Mouse (Mus musculus): ENCODE data around the gene Prelp. TPM values are rescaled to one million over a fixed set of nuclear protein-coding genes. Genes with fewer than 3 reads are reported as not detected.
A peak's percentile ranks its signal among the peaks of the same experiment; 100 is the strongest.
"Not testable (repeated sequence)": the region's sequence is repeated elsewhere in the genome, so short reads cannot be mapped to it uniquely, and the experiment has no call there.

Gene Prelp
- total RNA-seq (2021) = 10 to 100 TPM; 13.8 to 18.0 TPM
- long read RNA-seq, experiment 1, transcript Prelp-201 (3 exons, 3,615 nt) = major isoform, 27 of 30 reads
- long read RNA-seq, experiment 1, partial matches to known transcripts = 3 of 30 reads
- long read RNA-seq, experiment 1, other reads (novel, unspliced or antisense) = 0 of 30 reads
- long read RNA-seq, experiment 2, transcript Prelp-201 (3 exons, 3,615 nt) = major isoform, 24 of 30 reads
- long read RNA-seq, experiment 2, partial matches to known transcripts = 1 of 30 reads
- long read RNA-seq, experiment 2, other reads (novel, unspliced or antisense) = 5 of 30 reads

GRCm38 (mm10) chr1:133921304-133921751 lies at the start of gene Prelp:
TSS of gene Prelp (minus strand) at chr1:133921414.
- H3K27ac ChIP-seq = peak within 1 kb of the TSS; percentile 68
- DNase-seq (ENCODE audit: low spot score in 2 of 2) = no peak
- H3K4me3 ChIP-seq = peak within 1 kb of the TSS; percentile 43
- TF ChIP-seq CTCF (conservative IDR thresholded peaks at IDR 0.05) = no peak

DNA sequence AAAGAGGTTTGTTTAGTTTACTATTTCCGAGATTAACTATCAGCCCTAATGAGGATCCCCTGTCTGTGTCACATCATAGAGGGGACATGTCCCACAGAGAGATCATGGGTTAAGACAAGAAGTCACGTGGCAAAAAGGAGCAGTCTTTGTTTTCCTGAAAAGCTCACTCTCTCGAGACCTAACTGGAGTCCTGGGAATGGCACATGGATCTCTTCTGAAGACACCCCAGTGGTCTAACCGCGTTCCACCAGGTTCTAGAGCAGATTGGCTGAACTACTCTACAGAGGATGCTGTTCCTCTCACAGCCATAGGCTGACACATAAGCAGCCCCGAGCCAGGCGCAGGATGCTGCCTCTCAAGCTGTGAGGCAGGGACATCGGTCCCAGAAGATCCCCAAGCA lies 48.2 kb upstream of the Prelp start:
- Histone ChIP-seq H3K27ac (no peak overlapping the region), H3K4me3 (no peak overlapping the region)
- no peak for DNase-seq (ENCODE audit: low spot score in 2 of 2)
- no peak for TF ChIP-seq CTCF (conservative IDR thresholded peaks at IDR 0.05)

DNA sequence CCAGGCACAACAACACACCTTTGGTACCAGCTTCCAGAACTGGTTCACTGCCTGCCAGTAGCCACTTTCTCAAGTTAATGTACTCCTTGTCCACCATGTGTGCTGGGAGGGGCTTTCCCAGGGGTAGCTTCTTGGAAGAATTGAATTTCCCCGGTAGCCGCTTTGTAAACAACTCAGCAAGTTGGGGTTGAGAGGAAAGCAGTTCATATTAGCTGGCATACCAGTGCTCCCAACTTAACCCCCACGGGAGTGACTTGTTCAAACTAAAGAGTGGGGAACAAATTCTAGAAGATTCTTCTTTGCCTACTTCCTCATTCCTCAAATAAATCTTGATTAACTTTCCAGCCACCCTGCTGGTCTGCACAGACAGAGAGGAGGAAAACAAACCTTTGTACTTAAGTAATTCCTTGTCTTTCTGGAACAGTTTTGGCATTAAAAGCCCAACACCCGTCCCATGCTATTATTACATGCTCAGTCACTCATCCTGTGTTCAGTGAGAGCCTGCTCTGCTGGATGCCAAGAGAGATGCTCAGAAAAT lies 47.6 kb upstream of the Prelp start:
- DNase-seq (ENCODE audit: low spot score in 2 of 2) = no peak
- Histone ChIP-seq H3K4me3 (no peak overlapping the region), H3K27ac (no peak overlapping the region)
- TF ChIP-seq CTCF (conservative IDR thresholded peaks at IDR 0.05) = no peak

- no peak for TF ChIP-seq CTCF (conservative IDR thresholded peaks at IDR 0.05)
- Histone ChIP-seq H3K4me3 (no peak overlapping the region), H3K27ac (no peak overlapping the region)
- DNase-seq (ENCODE audit: low spot score in 2 of 2) = no peak
Observed at GRCm38 (mm10) chr1:133967481-133968017, 46.3 kb upstream of the Prelp start.

DNA sequence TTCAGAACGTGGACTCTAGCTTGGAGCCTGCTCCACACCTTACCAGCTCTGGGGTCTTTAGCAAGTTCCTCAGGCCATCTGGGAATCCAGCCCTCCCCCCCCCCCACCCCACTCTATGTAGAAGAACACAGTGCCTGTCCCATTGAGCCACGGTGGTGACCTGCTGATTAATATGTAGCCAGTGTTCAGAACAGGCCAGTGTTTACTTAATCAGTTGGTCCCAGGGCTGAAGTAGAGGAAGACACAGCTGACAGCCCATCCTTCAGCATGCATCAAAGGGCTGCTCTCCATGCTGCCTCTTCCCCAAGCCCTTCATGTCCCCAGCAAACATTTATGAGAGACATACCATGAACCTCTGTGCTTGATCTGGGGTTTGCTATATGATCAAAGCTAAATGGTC lies 44.8 kb upstream of the Prelp start:
- Histone ChIP-seq H3K4me3 (no peak overlapping the region), H3K27ac (no peak overlapping the region)
- no peak for DNase-seq (ENCODE audit: low spot score in 2 of 2)
- TF ChIP-seq CTCF (conservative IDR thresholded peaks at IDR 0.05) = no peak

DNA sequence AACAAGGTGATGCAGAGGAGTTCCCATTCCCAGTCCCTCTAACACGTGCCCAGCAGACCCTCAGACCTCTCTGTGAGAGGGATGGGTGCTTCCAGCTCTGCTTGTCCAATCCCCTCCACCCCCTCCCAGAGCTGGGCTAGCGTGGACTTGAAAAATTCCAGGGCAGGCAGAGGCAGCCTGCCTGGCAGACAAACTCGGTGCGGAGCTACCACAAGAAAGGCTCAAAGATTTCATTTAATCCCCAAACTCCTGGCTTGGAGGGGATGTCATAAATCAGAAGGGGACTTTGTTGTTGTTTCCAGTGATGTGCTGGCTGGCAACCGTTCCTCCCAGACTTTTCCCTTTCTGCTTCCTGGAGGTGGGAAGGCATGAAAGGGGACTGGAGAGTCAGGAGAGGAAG lies 44.1 kb upstream of the Prelp start:
- Histone ChIP-seq H3K4me3 (no peak overlapping the region), H3K27ac (no peak overlapping the region)
- no peak for DNase-seq (ENCODE audit: low spot score in 2 of 2)
- TF ChIP-seq CTCF (conservative IDR thresholded peaks at IDR 0.05) = no peak

DNA sequence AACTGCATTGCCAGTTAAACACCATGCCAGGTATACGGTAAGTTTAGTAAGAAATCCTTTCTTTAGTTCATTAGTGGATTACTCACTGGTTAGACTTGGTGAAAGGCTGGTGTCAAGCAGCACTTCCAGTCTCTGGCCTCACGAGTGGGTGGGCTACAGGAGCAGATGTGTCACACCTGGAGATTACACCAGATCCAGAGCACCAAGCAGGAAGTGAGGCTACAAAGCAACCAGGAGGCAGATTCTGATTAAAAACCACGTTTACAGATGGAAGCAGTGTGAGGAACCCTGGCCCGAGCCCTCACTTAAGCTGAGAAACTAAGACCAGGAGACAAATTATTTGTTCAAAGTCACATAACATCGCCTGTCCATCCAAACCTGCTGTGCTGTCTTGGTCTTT lies 43.5 kb upstream of the Prelp start:
- no peak for TF ChIP-seq CTCF (conservative IDR thresholded peaks at IDR 0.05)

DNA sequence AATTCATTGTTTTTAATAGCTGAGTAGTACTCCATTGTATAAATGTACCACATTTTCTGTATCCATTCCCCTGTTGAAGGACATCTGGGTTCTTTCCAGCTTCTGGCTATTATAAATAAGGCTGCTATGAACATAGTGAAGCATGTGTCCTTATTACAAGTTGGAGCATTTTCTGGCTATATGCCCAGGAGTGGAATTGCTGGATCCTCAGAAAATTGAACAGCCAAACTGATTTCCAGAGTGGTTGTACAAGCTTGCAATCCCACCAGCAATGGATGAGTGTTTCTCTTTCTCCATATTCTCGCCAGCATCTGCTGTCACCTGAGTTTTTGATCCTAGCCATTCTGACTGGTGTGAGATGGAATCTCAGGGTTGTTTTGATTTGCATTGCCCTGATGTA lies 42.4 kb upstream of the Prelp start:
- DNase-seq (ENCODE audit: low spot score in 2 of 2); H3K27ac ChIP-seq; H3K4me3 ChIP-seq: not testable (repeated sequence)

More for the DNA sequence above, 43.5 kb upstream of the Prelp start:
- H3K4me3 ChIP-seq = no peak overlapping the region
- no peak for DNase-seq (ENCODE audit: low spot score in 2 of 2)
- no peak overlapping the region for H3K27ac ChIP-seq

GRCm38 (mm10) chr1:133963128-133963527 lies 41.9 kb upstream of the Prelp start:
- not testable (repeated sequence) for H3K27ac ChIP-seq; H3K4me3 ChIP-seq; DNase-seq (ENCODE audit: low spot score in 2 of 2)

GRCm38 (mm10) chr1:133961281-133962134 lies 40.3 kb upstream of the Prelp start:
- Histone ChIP-seq H3K27ac (no peak overlapping the region), H3K4me3 (no peak overlapping the region)
- TF ChIP-seq CTCF (conservative IDR thresholded peaks at IDR 0.05) = peak; percentile 76
- peak in 1 of 2 experiments; percentile 52 for DNase-seq (ENCODE audit: low spot score in 2 of 2)

- no peak for DNase-seq (ENCODE audit: low spot score in 2 of 2)
- no peak overlapping the region for H3K27ac ChIP-seq
- no peak for TF ChIP-seq CTCF (conservative IDR thresholded peaks at IDR 0.05)
- no peak overlapping the region for H3K4me3 ChIP-seq
Observed at GRCm38 (mm10) chr1:133959521-133959920, 38.3 kb upstream of the Prelp start.

- H3K27ac ChIP-seq = no peak overlapping the region
- DNase-seq (ENCODE audit: low spot score in 2 of 2) = no peak
- no peak overlapping the region for H3K4me3 ChIP-seq
- no peak for TF ChIP-seq CTCF (conservative IDR thresholded peaks at IDR 0.05)
Observed at GRCm38 (mm10) chr1:133954009-133954408, 32.8 kb upstream of the Prelp start.

DNA sequence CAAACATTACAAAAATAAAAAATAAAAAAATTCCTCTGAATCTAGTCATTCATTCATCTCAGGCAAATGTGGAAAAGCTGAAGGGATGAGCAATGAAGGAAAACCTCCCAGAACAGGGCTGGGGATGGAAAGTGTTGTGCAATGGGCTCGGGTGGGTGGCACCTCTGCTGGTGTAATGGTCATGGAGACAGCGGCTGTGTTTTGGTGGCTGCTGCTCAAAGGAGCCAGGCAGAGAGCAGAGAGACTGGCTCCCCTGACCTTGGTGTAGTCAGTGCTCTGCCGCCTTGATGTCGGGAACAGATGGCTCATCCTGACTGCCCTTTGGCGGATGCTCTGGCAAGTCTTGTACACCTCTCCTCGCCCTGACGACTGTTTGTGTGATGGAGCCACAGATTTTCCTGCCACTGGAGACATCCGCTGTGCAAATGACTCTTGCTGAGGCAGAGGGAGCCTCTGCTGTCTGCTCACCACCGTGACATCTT lies 32.1 kb upstream of the Prelp start:
- DNase-seq (ENCODE audit: low spot score in 2 of 2) = no peak
- Histone ChIP-seq H3K4me3 (no peak overlapping the region), H3K27ac (peak overlapping the region; percentile 39)
- peak; percentile 16 for TF ChIP-seq CTCF (conservative IDR thresholded peaks at IDR 0.05)
